Mouse (Mus musculus): Measurements from ENCODE around the gene Trip13. TPM values are rescaled to one million over a fixed set of nuclear protein-coding genes. Genes with fewer than 3 reads are reported as not detected.

Trip13 gene
- polyA plus RNA-seq, 1 experiment from 2014 or later: 61.2 TPM

DNA sequence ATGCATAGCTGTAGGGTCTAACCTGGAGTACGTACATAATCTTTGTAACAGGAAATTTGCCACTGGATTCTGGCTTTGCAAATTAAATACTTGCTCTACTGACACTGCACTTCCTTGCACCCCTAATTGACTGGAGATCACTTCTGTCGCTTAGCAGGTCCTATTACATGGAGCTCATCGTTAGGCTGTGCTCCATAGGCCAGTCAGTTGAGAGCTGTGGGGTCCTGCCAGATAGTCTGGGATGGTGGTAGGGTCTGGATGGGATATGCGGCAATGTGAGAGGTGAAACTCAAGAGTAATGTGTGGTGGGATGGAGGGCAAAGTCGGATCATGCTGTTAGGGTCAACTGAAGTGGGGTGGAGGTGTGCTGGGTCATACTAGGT, 655 bp downstream of the Trip13 start:
- peak overlapping the region; percentile 80 for H3K4me3 ChIP-seq (ENCODE audit: low read depth, low read length)
- H3K36me3 ChIP-seq (ENCODE audit: insufficient read depth): peaks cover 51% of the 10 kb centered on the region
- no peaks in the 10 kb centered on the region for H3K27me3 ChIP-seq (ENCODE audit: insufficient read depth, low read length)
- no peak for TF ChIP-seq CTCF (IDR thresholded peaks at IDR 0.05; ENCODE audit: low read depth)
- H3K4me2 ChIP-seq: peak overlapping the region; percentile 76
- DNase-seq (peak; percentile 11), ATAC-seq (ENCODE audit: insufficient read depth) (peak; percentile 50; the same call in 1 of the 2 replicates)
- 10% methylated on average over 5 of the region's 5 CpGs for WGBS
- no peaks in the 10 kb centered on the region for H3K4me1 ChIP-seq (ENCODE audit: insufficient read depth)
- no peaks in the 10 kb centered on the region for H3K9me3 ChIP-seq (ENCODE audit: low read depth, low read length)
- 0 out of 2 replicates have a peak overlapping the region, but pooled peaks have one; percentile 91 for H3K27ac ChIP-seq (ENCODE audit: low read depth)
- H3K9ac ChIP-seq: peak overlapping the region; percentile 82

DNA sequence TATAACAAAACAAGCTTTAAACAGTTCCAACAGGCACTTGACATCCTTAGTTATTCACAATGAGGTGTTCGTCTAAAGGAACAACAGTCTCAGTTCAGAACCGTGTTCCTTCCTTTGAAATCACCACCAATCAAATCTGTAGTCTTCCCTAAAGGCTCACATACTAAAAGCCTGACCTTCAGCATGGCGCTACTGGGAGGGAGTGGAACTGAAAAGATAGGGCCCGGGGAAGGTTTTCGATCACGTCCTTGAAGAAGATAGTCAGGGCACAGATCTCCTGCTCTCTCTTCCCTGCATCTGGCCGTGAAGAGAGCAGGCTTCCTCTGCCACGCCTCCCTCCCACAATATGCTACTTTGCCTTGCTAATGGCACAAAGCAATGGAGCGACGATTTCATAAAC, 5.4 kb downstream of the Trip13 start:
- ATAC-seq (ENCODE audit: insufficient read depth): no peak
- Histone ChIP-seq H3K27ac (ENCODE audit: low read depth) (no peak overlapping the region), H3K9ac (no peak overlapping the region), H3K4me2 (no peak overlapping the region), H3K4me1 (ENCODE audit: insufficient read depth) (no peaks in the 10 kb centered on the region), H3K27me3 (ENCODE audit: insufficient read depth, low read length) (no peaks in the 10 kb centered on the region), H3K9me3 (ENCODE audit: low read depth, low read length) (no peaks in the 10 kb centered on the region), H3K36me3 (ENCODE audit: insufficient read depth) (peaks cover 58% of the 10 kb centered on the region), H3K4me3 (ENCODE audit: low read depth, low read length) (no peak overlapping the region)
- no peak for DNase-seq
- WGBS: 89% methylated on average over 10 of the region's 10 CpGs
- no peak for TF ChIP-seq CTCF (IDR thresholded peaks at IDR 0.05; ENCODE audit: low read depth)

- Histone ChIP-seq H3K27me3 (ENCODE audit: insufficient read depth, low read length) (no peaks in the 10 kb centered on the region), H3K9ac (no peak overlapping the region), H3K9me3 (ENCODE audit: low read depth, low read length) (no peaks in the 10 kb centered on the region), H3K4me3 (ENCODE audit: low read depth, low read length) (no peak overlapping the region), H3K27ac (ENCODE audit: low read depth) (no peak overlapping the region), H3K36me3 (ENCODE audit: insufficient read depth) (peaks cover 67% of the 10 kb centered on the region), H3K4me2 (no peak overlapping the region), H3K4me1 (ENCODE audit: insufficient read depth) (no peaks in the 10 kb centered on the region)
- ATAC-seq (ENCODE audit: insufficient read depth) (no peak), DNase-seq (no peak)
- 94% methylated on average over 4 of the region's 4 CpGs for WGBS
- TF ChIP-seq CTCF (IDR thresholded peaks at IDR 0.05; ENCODE audit: low read depth): no peak
These were observed 24.5 kb downstream of the Trip13 start for GRCm38 (mm10) chr13:73913066-73913465.

DNA sequence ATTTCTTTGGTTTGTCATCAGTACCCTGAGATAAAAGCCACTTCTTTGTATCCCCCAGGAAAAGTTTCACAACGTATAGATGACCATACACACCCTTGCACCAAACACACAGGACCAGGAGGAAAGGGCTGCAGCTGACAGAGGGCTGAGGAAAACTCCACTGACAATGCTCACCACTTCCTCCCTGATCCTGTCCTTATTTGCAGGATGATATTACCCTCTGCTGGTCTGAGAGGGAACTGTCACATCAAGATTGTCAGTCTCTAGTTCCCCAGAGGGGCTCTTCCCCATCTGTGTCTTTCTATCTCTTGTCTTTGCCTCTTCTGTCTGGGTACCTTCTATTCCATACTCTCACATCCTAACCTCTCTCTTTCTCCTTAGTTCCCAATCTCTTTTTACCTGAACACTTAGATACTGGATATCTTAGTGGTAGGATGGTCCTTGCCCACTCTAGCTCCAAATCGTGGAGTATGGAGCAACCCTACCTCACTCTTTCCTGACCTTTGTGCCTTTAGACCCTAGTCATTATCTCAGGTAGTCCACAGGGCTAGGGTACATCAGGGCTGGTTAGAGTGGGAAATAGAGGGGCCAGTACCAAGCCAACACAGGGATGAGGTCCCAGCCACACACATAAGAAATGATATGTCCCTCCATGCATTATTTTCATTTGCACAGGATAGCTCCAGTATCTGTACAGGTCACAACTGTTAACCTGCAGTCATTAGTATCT, 29.7 kb downstream of the Trip13 start:
- Histone ChIP-seq H3K9me3 (ENCODE audit: low read depth, low read length) (no peaks in the 10 kb centered on the region), H3K27ac (ENCODE audit: low read depth) (no peak overlapping the region), H3K4me3 (ENCODE audit: low read depth, low read length) (no peak overlapping the region), H3K9ac (no peak overlapping the region), H3K27me3 (ENCODE audit: insufficient read depth, low read length) (no peaks in the 10 kb centered on the region), H3K4me1 (ENCODE audit: insufficient read depth) (no peaks in the 10 kb centered on the region), H3K4me2 (no peak overlapping the region), H3K36me3 (ENCODE audit: insufficient read depth) (peaks cover 22% of the 10 kb centered on the region)
- WGBS: 57% methylated on average over 2 of the region's 2 CpGs
- ATAC-seq (ENCODE audit: insufficient read depth) (peak; percentile 78), DNase-seq (peak; percentile 79)
- TF ChIP-seq CTCF (IDR thresholded peaks at IDR 0.05; ENCODE audit: low read depth): peak; percentile 85

DNA sequence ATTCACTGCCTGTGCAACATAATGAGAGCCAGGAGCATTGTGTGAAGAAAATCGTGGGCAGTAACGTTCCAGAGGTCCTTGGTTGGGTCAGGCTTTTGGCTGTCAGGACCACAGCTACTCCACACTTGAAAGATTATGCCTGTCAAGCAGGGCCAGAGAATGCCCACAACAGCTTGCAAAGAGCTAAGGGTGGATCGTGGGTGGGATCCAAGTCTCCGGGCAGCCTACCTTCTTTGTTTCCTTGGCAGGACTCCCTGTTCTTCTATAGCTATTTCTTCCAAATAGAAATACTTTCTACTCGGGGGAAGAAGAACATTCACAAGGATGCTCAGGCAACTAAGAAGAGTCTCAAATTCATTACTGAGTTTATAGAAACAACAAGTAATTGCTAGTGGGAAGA, 30.4 kb downstream of the Trip13 start:
- no peak overlapping the region for H3K27ac ChIP-seq (ENCODE audit: low read depth)
- H3K4me3 ChIP-seq (ENCODE audit: low read depth, low read length): no peak overlapping the region
- H3K9me3 ChIP-seq (ENCODE audit: low read depth, low read length): no peaks in the 10 kb centered on the region
- TF ChIP-seq CTCF (IDR thresholded peaks at IDR 0.05; ENCODE audit: low read depth): no peak
- H3K4me1 ChIP-seq (ENCODE audit: insufficient read depth): no peaks in the 10 kb centered on the region
- H3K9ac ChIP-seq: no peak overlapping the region
- ATAC-seq (ENCODE audit: insufficient read depth): no peak
- no peak for DNase-seq
- H3K36me3 ChIP-seq (ENCODE audit: insufficient read depth): peaks cover 15% of the 10 kb centered on the region
- no peak overlapping the region for H3K4me2 ChIP-seq
- H3K27me3 ChIP-seq (ENCODE audit: insufficient read depth, low read length): no peaks in the 10 kb centered on the region
- WGBS: 76% methylated on average over 5 of the region's 5 CpGs

- no peak overlapping the region for H3K4me2 ChIP-seq
- 63% methylated on average over 3 of the region's 3 CpGs for WGBS
- H3K4me1 ChIP-seq (ENCODE audit: insufficient read depth): peaks cover under 1% of the 10 kb centered on the region; the same call in 1 of the 2 replicates
- H3K9ac ChIP-seq: no peak overlapping the region
- no peak overlapping the region for H3K27ac ChIP-seq (ENCODE audit: low read depth)
- no peaks in the 10 kb centered on the region for H3K36me3 ChIP-seq (ENCODE audit: insufficient read depth)
- TF ChIP-seq CTCF (IDR thresholded peaks at IDR 0.05; ENCODE audit: low read depth): no peak
- no peaks in the 10 kb centered on the region for H3K27me3 ChIP-seq (ENCODE audit: insufficient read depth, low read length)
- peak; percentile 36 for DNase-seq
- H3K9me3 ChIP-seq (ENCODE audit: low read depth, low read length): no peaks in the 10 kb centered on the region
- H3K4me3 ChIP-seq (ENCODE audit: low read depth, low read length): no peak overlapping the region
- ATAC-seq (ENCODE audit: insufficient read depth): no peak
These were observed 40.0 kb downstream of the Trip13 start for GRCm38 (mm10) chr13:73897561-73897960.

DNA sequence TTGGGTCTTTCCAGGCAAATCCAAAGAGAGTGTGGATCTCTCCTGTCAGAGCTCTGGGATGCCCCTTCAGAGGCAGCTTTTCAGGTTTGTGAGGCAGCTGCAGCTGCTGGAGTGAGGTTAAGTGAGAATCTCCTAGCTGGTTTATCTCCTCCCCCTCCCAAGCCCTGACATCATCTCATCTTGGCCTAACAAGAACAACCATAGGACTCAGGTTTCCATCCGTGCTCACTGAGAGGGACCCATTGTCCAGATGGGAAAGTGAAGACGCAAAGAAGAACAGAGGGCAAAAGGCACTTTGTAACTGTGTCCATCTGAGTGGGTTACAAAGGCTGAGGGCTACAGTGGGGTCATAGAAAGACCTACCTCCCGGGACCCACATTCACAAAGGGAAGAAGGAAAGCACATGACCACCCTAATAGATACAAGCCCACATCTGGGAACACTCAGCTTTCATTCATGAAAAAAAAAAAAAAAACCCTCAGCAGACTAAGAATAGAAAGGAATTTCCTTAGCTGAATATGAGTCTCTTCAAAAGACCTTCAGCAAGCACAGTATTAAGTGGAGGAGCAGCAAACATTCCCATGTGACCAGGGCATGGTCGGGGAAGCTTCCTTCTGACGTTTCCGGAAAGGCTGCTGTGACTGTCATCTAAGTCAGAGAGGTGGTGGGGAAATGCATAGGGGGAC, 44.9 kb downstream of the Trip13 start:
- no peak for TF ChIP-seq CTCF (IDR thresholded peaks at IDR 0.05; ENCODE audit: low read depth)
- Histone ChIP-seq H3K4me1 (ENCODE audit: insufficient read depth) (peaks cover 4% of the 10 kb centered on the region; the same call in 1 of the 2 replicates), H3K36me3 (ENCODE audit: insufficient read depth) (no peaks in the 10 kb centered on the region), H3K9me3 (ENCODE audit: low read depth, low read length) (no peaks in the 10 kb centered on the region), H3K4me2 (no peak overlapping the region), H3K27me3 (ENCODE audit: insufficient read depth, low read length) (no peaks in the 10 kb centered on the region), H3K27ac (ENCODE audit: low read depth) (0 out of 2 replicates have a peak overlapping the region, but pooled peaks have one; percentile 5), H3K4me3 (ENCODE audit: low read depth, low read length) (no peak overlapping the region), H3K9ac (no peak overlapping the region)
- DNase-seq (peak; percentile 68), ATAC-seq (ENCODE audit: insufficient read depth) (peak; percentile 89)
- 26% methylated on average over 6 of the region's 6 CpGs for WGBS
